Mouse (Mus musculus): ENCODE results near the gene Ppp1r3f.

GRCm38 (mm10) chrX:7610035-7610434 is 36.0 kb upstream of the Ppp1r3f start:
- TF ChIP-seq TAL1 (IDR thresholded peaks at IDR 0.05; ENCODE audit: low read length) (no peak), GATA1 (IDR thresholded peaks at IDR 0.05; ENCODE audit: low read length) (no peak)
